Mouse (Mus musculus) thymus, adult 2 months (tissue): ENCODE measurements at regions not wholly inside any gene's neighbourhood (a gene's known extent, or its start where the extent isn't known, plus 50 kb on each side); places are given as distances from the start of the nearest gene placed in this dataset.
A peak's percentile ranks its signal among the peaks of the same experiment; 100 is the strongest.

Experiments used
- DNase-seq: peaks from one replicate; pipeline ENCODE4 v3.0.0; 2021
- H3K27ac ChIP-seq: fragments of 200-500 bp; 2 replicates; pipeline ENCODE4 v1.5.1; 2012; ENCODE audit warnings: low read length, control low read depth; ENCODE audit not compliant: control insufficient read depth, insufficient read depth
- H3K27me3 ChIP-seq: fragments of 200-500 bp; 2 replicates; pipeline ENCODE4 v1.6.1; 2012; ENCODE audit warnings: mild to moderate bottlenecking, low read length, moderate library complexity, mixed read lengths; ENCODE audit not compliant: control insufficient read depth, insufficient read depth
- H3K36me3 ChIP-seq: fragments of 200-500 bp; 2 replicates; pipeline ENCODE4 v1.6.1; 2012; ENCODE audit warnings: mild to moderate bottlenecking, low read length, moderate library complexity; ENCODE audit not compliant: control insufficient read depth, insufficient read depth
- H3K4me1 ChIP-seq: fragments of 200-500 bp; replicated peaks from 2 replicates; pipeline ENCODE4 v1.6.1; 2012; ENCODE audit warnings: low read length; ENCODE audit not compliant: control insufficient read depth, insufficient read depth
- H3K4me3 ChIP-seq: fragments of 200-500 bp; 2 replicates; pipeline ENCODE4 v1.5.1; 2012; ENCODE audit warnings: mild to moderate bottlenecking, low read length, control low read depth, moderate library complexity; ENCODE audit not compliant: control insufficient read depth, insufficient read depth
- CTCF ChIP-seq: fragments of 200-500 bp; IDR thresholded peaks from 2 replicates; pipeline ENCODE4 v1.5.1; 2012; ENCODE audit warnings: mild to moderate bottlenecking, control low read depth, low read length, moderate library complexity, borderline replicate concordance; ENCODE audit not compliant: control insufficient read depth, poor library complexity, insufficient read depth; ENCODE audit errors: extremely low read depth
- POLR2A ChIP-seq: fragments of 200-500 bp; IDR thresholded peaks from 2 replicates; pipeline ENCODE4 v1.6.1; 2012; ENCODE audit warnings: mild to moderate bottlenecking, low read length, control low read depth, moderate library complexity; ENCODE audit not compliant: control insufficient read depth, poor library complexity, insufficient read depth; ENCODE audit errors: extremely low read depth
- WGBS: fragments of 180-500 bp; shearing (Covaris S2); methylation state at CpG from one replicate; pipeline ENCODE4 v1.1.7; 2018; 5-methylcytosine and 5-hydroxymethylcytosine counted together

- no peak for TF ChIP-seq CTCF
- no peak for TF ChIP-seq POLR2A
- Histone ChIP-seq H3K27me3 (no peaks in the 10 kb centered on the region), H3K4me3 (peak overlapping the region; percentile 36), H3K4me1 (peaks cover 54% of the 10 kb centered on the region), H3K27ac (peak overlapping the region; percentile 97), H3K36me3 (no peaks in the 10 kb centered on the region)
- WGBS: 52% methylated on average over 11 of the region's 11 CpGs
- peak; percentile 37 for DNase-seq
Measured at GRCm38 (mm10) chr3:130935926-130936315, 174.3 kb upstream of the Lef1 start.

GRCm38 (mm10) chr3:130935302-130935925 is 174.9 kb upstream of the Lef1 start:
- WGBS: 72% methylated on average over 8 of the region's 8 CpGs
- H3K27me3 ChIP-seq: no peaks in the 10 kb centered on the region
- peaks cover 52% of the 10 kb centered on the region for H3K4me1 ChIP-seq
- peak overlapping the region; percentile 97 for H3K27ac ChIP-seq
- H3K36me3 ChIP-seq: no peaks in the 10 kb centered on the region
- DNase-seq: no peak
- TF ChIP-seq CTCF: no peak
- TF ChIP-seq POLR2A: no peak
- peak overlapping the region; percentile 36 for H3K4me3 ChIP-seq

GRCm38 (mm10) chr3:130932723-130933122 is 177.5 kb upstream of the Lef1 start:
- H3K36me3 ChIP-seq: no peaks in the 10 kb centered on the region
- no peaks in the 10 kb centered on the region for H3K27me3 ChIP-seq
- DNase-seq: no peak
- peaks cover 46% of the 10 kb centered on the region for H3K4me1 ChIP-seq
- peak overlapping the region; percentile 50; the same call in 1 of the 2 replicates for H3K27ac ChIP-seq
- H3K4me3 ChIP-seq: no peak overlapping the region
- 48% methylated on average over 6 of the region's 6 CpGs for WGBS
- TF ChIP-seq POLR2A: no peak
- no peak for TF ChIP-seq CTCF

- Histone ChIP-seq H3K36me3 (no peaks in the 10 kb centered on the region), H3K27me3 (no peaks in the 10 kb centered on the region), H3K4me3 (no peak overlapping the region), H3K4me1 (peaks cover 49% of the 10 kb centered on the region), H3K27ac (peak overlapping the region; percentile 50; the same call in 1 of the 2 replicates)
- no peak for TF ChIP-seq CTCF
- TF ChIP-seq POLR2A: no peak
- WGBS: 11% methylated on average over 5 of the region's 5 CpGs
- DNase-seq: no peak
Measured at GRCm38 (mm10) chr3:130932226-130932625, 178.0 kb upstream of the Lef1 start.

- H3K4me3 ChIP-seq: no peak overlapping the region
- H3K36me3 ChIP-seq: no peaks in the 10 kb centered on the region
- peaks cover 45% of the 10 kb centered on the region for H3K4me1 ChIP-seq
- H3K27me3 ChIP-seq: no peaks in the 10 kb centered on the region
- TF ChIP-seq POLR2A (no peak), CTCF (no peak)
- no peak for DNase-seq
- 87% methylated on average over 5 of the region's 5 CpGs for WGBS
- no peak overlapping the region for H3K27ac ChIP-seq
Measured at GRCm38 (mm10) chr3:130925000-130925399, 185.3 kb upstream of the Lef1 start.

- Histone ChIP-seq H3K27me3 (no peaks in the 10 kb centered on the region), H3K4me3 (no peak overlapping the region), H3K4me1 (peaks cover 42% of the 10 kb centered on the region), H3K36me3 (no peaks in the 10 kb centered on the region), H3K27ac (no peak overlapping the region)
- DNase-seq: no peak
- no peak for TF ChIP-seq CTCF
- no peak for TF ChIP-seq POLR2A
- WGBS: 66% methylated on average over 8 of the region's 8 CpGs
Measured at GRCm38 (mm10) chr3:130923615-130923958, 186.7 kb upstream of the Lef1 start.
